20 mouse cellular contexts compared by ENCODE assay signal in genomic region chr9:34733579-34733978, GRCm38 (mm10).
DNase-seq lines count a peak whose midpoint lies in the region; ATAC-seq lines count a peak whose summit lies in the region.
"Had no signal": no experiment of that assay in that cellular context is flagged by ENCODE, and none has a peak within 500 bp of the region (broad histone marks: within the 10 kb centered on the region; RNA-seq: fewer than 3 reads in every experiment).

No protein-coding gene starts in this region.

- intact Hi-C loops in heart, postnatal 25 days (cut with DNase I) = no loop called here

- ATAC-seq in frontal cortex, adult (ENCODE audit: low TSS enrichment) = peak; percentile 82
- ATAC-seq: activated CD4-positive, CD25-positive, alpha-beta regulatory T cell, adult 4 months; CD4-positive, CD25-positive, alpha-beta regulatory T cell, adult 4 months; forebrain, embryonic 14.5 days; forebrain, embryonic 16.5 days; Patski had no signal

- no peak for DNase-seq in frontal cortex, adult 2 months (ENCODE audit: extremely low spot score in 1 of 2, low spot score in 1 of 2)
- DNase-seq in Muller cell, postnatal 12 days (ENCODE audit: inconsistent ontology term) = peak; percentile 44
- DNase-seq in brain, adult 2 months (ENCODE audit: low read depth, low spot score) = peak; percentile 79
- no peak for DNase-seq in lung, postnatal 36 days
- DNase-seq in spleen, postnatal 14 days (ENCODE audit: low spot score in 2 of 2) = no peak
- DNase-seq in heart, postnatal 25 days (ENCODE audit: low spot score) = no peak
- DNase-seq: adrenal gland, adult 8-10 months; adrenal gland, postnatal 14 days; adrenal gland, postnatal 36 days; B cell, adult 2 months; cerebellum, adult 11-12 months; cerebellum, adult 9-11 months; cerebellum, postnatal 14 days; cerebellum, postnatal 36 days had no signal

Comparison
In these comparisons a context has a peak if more than half of its experiments do, and no peak if none do; other contexts are left out.
1. DNase-seq: peak in Muller cell, postnatal 12 days (single experiment) and brain, adult 2 months (single experiment); none in frontal cortex, adult 2 months (0 of 2), lung, postnatal 36 days (single experiment), spleen, postnatal 14 days (0 of 2) and heart, postnatal 25 days (single experiment).